Mouse (Mus musculus) lung, postnatal 0 days (tissue): ENCODE measurements around the gene Bmx. TPM values are rescaled to one million over a fixed set of nuclear protein-coding genes. Genes with fewer than 3 reads are reported as not detected.

Source experiments
- ATAC-seq: fragments of 200-750 bp; cut with Nextera tagmentation; 2 replicates; pipeline ENCODE4 v1.8.0; 2017; ENCODE audit warnings: moderate library complexity
- DNase-seq: peaks from one replicate; pipeline ENCODE4 v3.0.0-alpha.2; 2016; ENCODE audit warnings: low spot score
- H3K27ac ChIP-seq: fragments of 300-500 bp; sonication (generic); 2 replicates; pipeline ENCODE4 v1.5.1; 2014; ENCODE audit warnings: antibody characterized with exemption, mild to moderate bottlenecking, low read length, mixed read lengths
- H3K27me3 ChIP-seq: fragments of 300-500 bp; sonication (generic); replicated peaks from 2 replicates; pipeline ENCODE4 v1.6.1; 2014; ENCODE audit warnings: low read length, mixed read lengths; ENCODE audit not compliant: insufficient read depth
- H3K36me3 ChIP-seq: fragments of 300-500 bp; sonication (generic); 2 replicates; pipeline ENCODE4 v1.6.1; 2014; ENCODE audit warnings: low read length, mixed read lengths; ENCODE audit not compliant: insufficient read depth
- H3K4me1 ChIP-seq: fragments of 300-500 bp; sonication (generic); 2 replicates; pipeline ENCODE4 v1.6.1; 2014; ENCODE audit warnings: antibody characterized with exemption, low read depth, low read length, mixed read lengths; ENCODE audit not compliant: insufficient read depth
- H3K4me2 ChIP-seq: fragments of 300-500 bp; sonication (generic); replicated peaks from 2 replicates; pipeline ENCODE4 v1.6.1; 2014; ENCODE audit warnings: low read depth, mild to moderate bottlenecking, low read length, moderate library complexity, mixed read lengths
- H3K4me3 ChIP-seq: fragments of 300-500 bp; sonication (generic); 2 replicates; pipeline ENCODE4 v1.5.1; 2014; ENCODE audit warnings: low read depth, low read length
- H3K9ac ChIP-seq: fragments of 300-500 bp; sonication (generic); replicated peaks from 2 replicates; pipeline ENCODE4 v1.6.1; 2014; ENCODE audit warnings: low read depth, mild to moderate bottlenecking
- H3K9me3 ChIP-seq: fragments of 300-500 bp; sonication (generic); 2 replicates; pipeline ENCODE4 v1.6.1; 2016; ENCODE audit warnings: low read length, mixed read lengths
- CTCF ChIP-seq: IDR thresholded peaks from 2 replicates; pipeline ENCODE4 v1.5.1; 2016; ENCODE audit warnings: antibody characterized with exemption, mild to moderate bottlenecking
- EP300 ChIP-seq: IDR thresholded peaks from 2 replicates; pipeline ENCODE4 v1.6.1; 2016; ENCODE audit warnings: antibody characterized with exemption, mild to moderate bottlenecking, control low read depth
- WGBS: fragments of 180-500 bp; shearing (Covaris S2); extraction: QIAGEN DNeasy Blood & Tissue Kit; methylation state at CpG from one replicate; pipeline ENCODE4 v1.1.7; 2014; 5-methylcytosine and 5-hydroxymethylcytosine counted together
- polyA plus RNA-seq: library from polyadenylated mRNA; unstranded; fragments of >200 nt; fragmentation: Nextera tagmentation; extraction: Ambion mirVana; gene quantifications from 2 replicates; pipeline ENCODE4 v1.2.1, GENCODE M21; 2015

The Bmx gene
- polyA plus RNA-seq, 1 experiment from 2014 or later = 2.7 TPM

- no peak overlapping the region for H3K4me2 ChIP-seq
- no peaks in the 10 kb centered on the region for H3K9me3 ChIP-seq
- no peak for DNase-seq
- no peak for ATAC-seq
- H3K27ac ChIP-seq = no peak overlapping the region
- H3K4me1 ChIP-seq = no peaks in the 10 kb centered on the region
- 31% methylated on average over 3 of the region's 3 CpGs for WGBS
- TF ChIP-seq EP300 (no peak), CTCF (no peak)
- H3K9ac ChIP-seq = no peak overlapping the region
- no peaks in the 10 kb centered on the region for H3K27me3 ChIP-seq
- H3K4me3 ChIP-seq = no peak overlapping the region
- no peaks in the 10 kb centered on the region for H3K36me3 ChIP-seq
Observed at GRCm38 (mm10) chrX:164275536-164275935, 17.5 kb upstream of the Bmx start.

DNA sequence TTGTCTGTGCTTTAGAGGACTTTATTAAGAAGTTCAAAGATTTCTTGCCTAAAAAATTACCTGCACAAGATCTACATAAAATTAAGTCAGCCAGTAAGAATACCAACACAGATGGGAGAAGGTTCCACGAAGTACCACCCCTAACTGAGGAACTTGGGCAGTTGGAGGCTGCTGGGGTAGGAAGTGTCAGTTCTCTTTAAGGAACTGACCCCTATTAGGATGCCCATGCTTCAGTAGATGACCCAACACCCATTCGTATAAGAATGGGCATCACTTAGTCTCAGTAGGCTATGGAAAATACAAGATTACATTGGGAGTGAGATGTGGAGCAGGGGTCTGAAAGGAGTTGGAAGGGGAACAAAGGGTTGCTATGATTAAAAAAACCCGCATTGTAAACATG, 12.6 kb upstream of the Bmx start:
- 83% methylated on average over 3 of the region's 3 CpGs for WGBS
- Histone ChIP-seq H3K4me3 (no peak overlapping the region), H3K27ac (no peak overlapping the region), H3K36me3 (no peaks in the 10 kb centered on the region), H3K9me3 (no peaks in the 10 kb centered on the region), H3K9ac (no peak overlapping the region), H3K4me1 (no peaks in the 10 kb centered on the region), H3K27me3 (no peaks in the 10 kb centered on the region), H3K4me2 (no peak overlapping the region)
- DNase-seq (no peak), ATAC-seq (no peak)
- TF ChIP-seq EP300 (no peak), CTCF (no peak)

DNA sequence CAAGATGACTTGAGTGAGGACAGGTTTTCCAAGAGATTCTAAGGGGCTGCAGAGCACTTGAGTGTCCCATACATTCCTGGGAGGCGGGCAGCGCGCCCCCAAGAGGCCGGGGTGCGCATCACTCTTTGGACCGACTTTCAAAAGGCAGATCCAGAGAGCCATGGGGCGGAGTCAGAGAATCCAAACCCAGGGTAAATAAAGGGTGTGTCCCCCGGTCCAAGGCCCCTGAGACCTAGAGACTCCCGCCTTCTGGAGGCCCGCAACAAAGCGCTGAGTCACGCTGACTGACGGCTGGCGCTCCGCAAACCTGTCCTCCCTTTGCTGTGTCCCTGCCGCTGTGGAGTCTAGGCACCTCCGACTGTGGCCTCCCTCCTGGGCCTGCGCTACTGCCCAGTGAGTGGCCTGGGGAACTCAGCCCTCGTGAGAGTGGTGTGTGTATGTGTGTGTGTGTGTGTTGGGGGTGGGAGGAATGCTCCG, 11.3 kb upstream of the Bmx start, which contains the start of gene Pir:
TSS of gene Pir (plus strand) at position 87 of the 477 bp plus-strand sequence.
- Histone ChIP-seq H3K27ac (peak within 1 kb of the TSS; percentile 47; the same call in 1 of the 2 replicates), H3K9me3 (no peaks in the 10 kb centered on the region), H3K9ac (0 out of 2 replicates have a peak within 1 kb of the TSS, but pooled peaks have one; percentile 19), H3K4me2 (peak within 1 kb of the TSS; percentile 51), H3K4me1 (no peaks in the 10 kb centered on the region), H3K36me3 (no peaks in the 10 kb centered on the region), H3K27me3 (no peaks in the 10 kb centered on the region), H3K4me3 (peak within 1 kb of the TSS; percentile 25; the same call in 1 of the 2 replicates)
- ATAC-seq (peak; percentile 92), DNase-seq (peak; percentile 84)
- 9% methylated on average over 19 of the region's 20 CpGs for WGBS
- TF ChIP-seq CTCF = peak; percentile 63
- TF ChIP-seq EP300 = no peak

- Histone ChIP-seq H3K4me3 (no peak overlapping the region), H3K4me2 (no peak overlapping the region), H3K9me3 (no peaks in the 10 kb centered on the region), H3K4me1 (no peaks in the 10 kb centered on the region), H3K9ac (no peak overlapping the region), H3K27ac (no peak overlapping the region), H3K36me3 (no peaks in the 10 kb centered on the region), H3K27me3 (no peaks in the 10 kb centered on the region)
- ATAC-seq (no peak), DNase-seq (no peak)
- TF ChIP-seq EP300 = no peak
- TF ChIP-seq CTCF = no peak
- 78% methylated on average over 1 of the region's 1 CpGs for WGBS
Observed at GRCm38 (mm10) chrX:164264861-164265260, 6.9 kb upstream of the Bmx start.

DNA sequence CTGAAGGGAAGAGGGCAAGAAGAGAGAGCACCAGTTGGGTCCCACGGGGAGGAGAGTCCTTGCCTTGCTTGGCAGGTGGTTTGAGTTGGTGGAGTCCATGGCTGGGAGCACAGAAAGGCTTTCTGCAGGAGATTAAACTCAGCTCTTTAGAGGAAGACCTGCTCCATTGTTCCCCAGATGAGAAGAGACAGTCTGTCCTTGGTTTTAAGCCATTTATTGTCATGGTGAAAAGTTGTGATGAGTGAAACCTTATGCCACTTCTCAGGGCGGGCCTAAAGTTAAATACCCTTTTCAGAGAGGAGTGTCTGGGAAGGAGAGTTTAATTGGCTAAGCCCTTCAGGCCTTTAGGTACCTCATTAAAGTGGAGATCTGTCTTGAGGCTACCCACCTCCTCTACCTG, 4.3 kb upstream of the Bmx start:
- Histone ChIP-seq H3K9ac (no peak overlapping the region), H3K9me3 (no peaks in the 10 kb centered on the region), H3K27ac (no peak overlapping the region), H3K36me3 (no peaks in the 10 kb centered on the region), H3K27me3 (no peaks in the 10 kb centered on the region), H3K4me1 (no peaks in the 10 kb centered on the region), H3K4me3 (no peak overlapping the region), H3K4me2 (no peak overlapping the region)
- 75% methylated on average over 2 of the region's 2 CpGs for WGBS
- DNase-seq = no peak
- no peak for TF ChIP-seq EP300
- TF ChIP-seq CTCF = no peak
- no peak for ATAC-seq

GRCm38 (mm10) chrX:164258662-164259061, 669 bp upstream of the Bmx start:
- Histone ChIP-seq H3K27me3 (no peaks in the 10 kb centered on the region), H3K4me3 (no peak overlapping the region), H3K9ac (no peak overlapping the region), H3K4me1 (no peaks in the 10 kb centered on the region), H3K36me3 (no peaks in the 10 kb centered on the region), H3K9me3 (no peaks in the 10 kb centered on the region), H3K4me2 (no peak overlapping the region), H3K27ac (no peak overlapping the region)
- no peak for DNase-seq
- ATAC-seq = no peak
- TF ChIP-seq CTCF = no peak
- TF ChIP-seq EP300 = no peak
- 67% methylated on average over 5 of the region's 5 CpGs for WGBS

DNA sequence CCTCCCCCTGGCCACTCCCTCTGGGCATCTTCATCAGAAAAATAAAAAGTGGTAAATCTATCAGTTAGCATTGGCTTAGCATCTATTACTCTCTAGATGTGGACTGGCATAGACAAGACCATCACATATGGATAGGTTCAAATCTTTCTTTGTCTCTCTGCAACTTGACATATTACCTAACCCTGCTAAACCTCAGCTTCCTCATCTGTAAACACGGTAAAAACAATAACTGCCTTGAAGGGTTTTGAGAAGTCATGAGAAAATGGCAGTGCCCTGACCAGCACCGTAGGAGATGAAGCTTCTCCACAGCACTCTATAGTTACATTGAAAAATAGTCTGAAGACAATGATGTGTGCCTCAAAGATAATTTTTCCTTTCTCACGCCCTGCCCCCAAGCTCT, 1.5 kb downstream of the Bmx start:
- ATAC-seq (no peak), DNase-seq (no peak)
- TF ChIP-seq EP300 = no peak
- 73% methylated on average over 3 of the region's 3 CpGs for WGBS
- no peaks in the 10 kb centered on the region for H3K4me1 ChIP-seq
- H3K36me3 ChIP-seq = no peaks in the 10 kb centered on the region
- H3K4me3 ChIP-seq = no peak overlapping the region
- no peaks in the 10 kb centered on the region for H3K9me3 ChIP-seq
- H3K4me2 ChIP-seq = no peak overlapping the region
- H3K27me3 ChIP-seq = no peaks in the 10 kb centered on the region
- H3K9ac ChIP-seq = no peak overlapping the region
- H3K27ac ChIP-seq = no peak overlapping the region
